Mouse (Mus musculus) megakaryocyte-erythroid progenitor cell, adult 5 weeks (primary cell): ENCODE results near the gene Sox6. TPM values are rescaled to one million over a fixed set of nuclear protein-coding genes. Genes with fewer than 3 reads are reported as not detected.

Source experiments
- polyA plus RNA-seq: library from polyadenylated mRNA; stranded (reverse); fragments of >175 nt; gene quantifications from 2 replicates; pipeline ENCODE4 v1.2.3, GENCODE M21; 2012

Gene Sox6
- 0.55 and 1.2 TPM in 2 replicates for polyA plus RNA-seq

GRCm38 (mm10) chr7:116038511-116038910 lies at the start of gene Sox6:
Sox6 (minus strand) TSS chr7:116038796.

GRCm38 (mm10) chr7:116084366-116084765 lies 45.8 kb upstream of the Sox6 start, which contains the start of gene Gm4353:
Gm4353 (minus strand) TSS chr7:116084635.

GRCm38 (mm10) chr7:116039196-116039537 lies 571 bp upstream of the Sox6 start, which contains the start of gene 1110004F10Rik:
1110004F10Rik (plus strand) TSS chr7:116039397.

Other genes with a start within 250 kb of the Sox6 start
- gene 1110004F10Rik, start 601 bp upstream of the Sox6 start, polyA plus RNA-seq: 54.3 and 59.1 TPM in 2 replicates
- 0.19 TPM in 1 of 2 replicates, not detected in the other for gene Gm4353, start 45.8 kb upstream of the Sox6 start, polyA plus RNA-seq